Mouse (Mus musculus) urinary bladder, postnatal 10 days (tissue): ENCODE measurements around the gene Tmem50b.

ENCODE experiments used
- DNase-seq: peaks from one replicate; pipeline ENCODE4 v3.0.0; 2022; ENCODE audit warnings: low spot score

The Tmem50b gene

DNA sequence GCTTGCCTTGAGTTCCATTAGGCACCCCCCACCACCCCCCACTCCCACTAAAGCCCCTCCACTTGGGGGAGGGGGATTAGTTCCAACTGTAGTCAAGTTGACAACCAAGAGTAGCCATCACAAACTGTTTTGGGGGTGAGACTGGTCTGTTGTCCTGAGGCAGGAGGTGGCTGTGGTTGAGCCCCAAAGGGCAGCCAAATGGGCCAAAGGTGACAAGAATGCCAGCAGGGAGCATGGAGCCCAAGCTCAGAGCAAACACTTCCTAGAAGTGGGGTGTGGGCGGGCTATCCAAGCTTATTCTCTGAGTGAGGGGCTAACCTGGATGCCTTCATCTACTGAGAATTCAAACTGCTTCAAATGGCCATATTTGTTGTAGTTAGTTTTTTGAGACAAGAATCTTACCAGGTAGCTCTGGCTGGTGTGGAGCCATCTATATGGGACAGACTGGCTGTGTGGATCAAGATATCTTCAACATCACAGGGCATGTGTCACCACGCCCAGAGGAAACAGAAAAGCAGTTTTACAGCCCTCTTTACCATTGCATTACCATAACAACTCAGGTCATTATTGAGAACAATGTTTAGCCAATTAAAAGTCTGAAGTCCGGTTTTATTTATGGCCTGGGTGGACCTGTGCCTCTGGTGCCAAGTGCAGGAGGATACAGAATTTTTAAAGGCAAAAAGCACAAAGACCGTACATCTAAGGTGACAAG lies 32.9 kb downstream of the Tmem50b start:
- no peak for DNase-seq

DNA sequence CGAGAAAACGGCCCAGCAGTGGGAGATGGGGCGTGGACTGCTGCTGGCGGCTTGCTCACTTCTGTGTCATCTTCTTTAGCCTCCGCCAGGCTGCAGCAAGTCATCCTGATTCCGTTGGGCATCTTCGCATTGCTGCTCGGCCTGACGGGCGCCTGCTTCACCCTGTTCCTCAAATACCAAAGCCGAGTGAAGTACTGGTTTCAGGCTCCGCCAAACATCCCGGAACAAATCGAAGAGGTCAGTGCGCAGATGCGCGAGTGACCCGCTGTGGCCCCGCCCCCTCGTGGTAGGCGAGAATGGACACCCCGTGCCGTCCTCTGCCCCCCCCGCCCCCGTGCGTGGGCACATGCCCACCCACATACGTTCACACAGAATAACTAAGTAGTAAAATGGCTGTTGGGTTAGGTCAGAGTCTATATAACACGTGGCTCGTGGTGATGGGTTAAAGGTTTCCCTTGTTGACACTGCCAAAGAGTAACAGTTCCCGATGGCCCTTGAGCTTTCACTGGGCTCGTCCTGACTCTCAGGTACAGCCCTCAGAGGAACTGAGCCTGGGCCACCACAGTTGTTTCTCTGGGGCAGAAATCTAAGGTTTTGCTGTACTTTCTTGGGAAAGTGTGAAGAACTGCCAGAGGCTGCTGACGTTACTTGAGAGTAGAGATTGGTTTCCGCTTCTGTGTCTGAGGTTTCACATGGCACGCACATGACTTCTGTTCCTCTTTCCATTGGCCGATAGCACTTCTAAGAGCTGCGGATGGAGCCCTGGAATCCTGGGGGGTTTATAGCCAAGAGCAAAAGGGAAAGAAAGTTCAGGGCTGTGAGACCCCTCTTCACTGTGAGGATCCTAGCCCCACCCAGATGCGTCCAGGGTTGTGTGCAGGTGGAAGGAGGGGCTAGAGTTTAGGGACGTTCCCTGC lies 35.8 kb downstream of the Tmem50b start:
- DNase-seq = no peak

DNA sequence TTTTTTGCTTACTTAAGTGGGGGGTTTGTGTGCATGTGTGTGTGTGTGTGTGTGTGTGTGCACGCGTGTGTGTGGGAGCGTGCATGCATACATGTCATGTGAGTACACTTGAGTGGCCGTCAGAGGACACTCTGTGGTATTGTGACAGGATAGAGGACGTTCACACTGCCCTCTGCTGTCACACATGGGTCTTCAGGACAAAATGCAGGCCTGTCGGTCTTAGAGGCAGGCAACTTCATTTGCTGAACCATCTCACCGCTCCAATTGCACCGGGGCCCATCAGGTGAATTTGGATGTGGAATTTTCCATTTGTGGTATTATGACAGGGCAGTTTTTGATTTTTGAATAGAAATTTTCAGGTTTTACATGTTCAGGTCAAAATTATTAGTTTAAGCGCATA lies 36.5 kb downstream of the Tmem50b start:
- no peak for DNase-seq

DNA sequence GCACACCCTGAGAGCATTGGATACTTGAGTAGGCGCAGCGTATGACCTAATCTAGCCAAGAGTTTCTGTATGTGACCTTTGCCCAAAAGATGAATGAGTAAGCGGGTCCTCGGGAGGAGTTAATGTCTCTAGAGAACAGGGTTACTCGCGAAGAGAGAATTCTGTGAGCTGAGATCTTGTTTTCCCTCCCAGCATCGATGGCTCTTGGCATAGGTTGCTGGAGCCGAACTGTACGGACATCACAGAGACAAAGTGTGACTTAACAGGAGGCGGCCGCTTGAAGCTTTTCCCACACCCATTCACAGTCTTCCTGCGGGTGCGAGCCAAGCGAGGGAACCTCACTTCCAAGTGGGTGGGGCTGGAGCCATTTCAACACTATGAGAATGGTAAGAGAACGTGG lies 39.9 kb downstream of the Tmem50b start:
- DNase-seq = no peak

DNA sequence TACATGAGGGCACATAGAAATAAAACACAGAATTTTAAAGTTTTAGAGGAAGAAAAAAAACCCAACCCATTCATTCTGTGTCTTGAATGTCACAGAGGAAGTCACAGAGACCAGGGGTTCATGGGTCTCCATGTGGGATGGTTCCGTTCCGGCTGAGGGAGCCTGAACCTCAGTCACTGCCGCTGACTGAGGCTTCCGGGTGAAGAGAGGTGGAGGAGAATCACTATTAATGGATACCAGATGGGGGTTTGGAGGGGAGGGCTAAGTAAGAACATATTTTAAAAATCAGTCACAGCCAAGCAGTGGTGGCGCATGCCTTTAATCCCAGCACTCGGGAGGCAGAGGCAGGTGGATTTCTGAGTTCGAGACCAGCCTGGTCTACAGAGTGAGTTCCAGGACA lies 40.4 kb downstream of the Tmem50b start:
- no peak for DNase-seq

DNA sequence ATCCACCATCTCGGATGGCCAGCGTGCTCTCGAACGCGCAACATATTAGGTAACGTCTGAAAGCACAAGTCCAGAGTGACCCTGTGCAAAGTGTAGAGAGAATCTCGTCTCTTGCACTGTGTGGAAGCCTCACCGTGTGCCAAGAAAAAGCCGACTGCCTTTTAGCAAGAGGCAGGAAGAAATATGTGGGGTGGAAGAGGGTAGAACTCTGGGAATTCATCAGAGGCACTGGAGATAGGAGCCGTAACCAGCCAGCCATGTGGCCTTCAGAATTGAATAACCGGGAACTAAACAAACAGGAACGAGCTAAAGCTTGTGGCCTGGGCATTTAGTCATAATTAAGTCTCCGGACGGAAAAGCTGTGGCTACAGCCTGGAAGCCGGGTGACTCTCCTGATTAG lies 40.9 kb downstream of the Tmem50b start:
- no peak for DNase-seq

DNA sequence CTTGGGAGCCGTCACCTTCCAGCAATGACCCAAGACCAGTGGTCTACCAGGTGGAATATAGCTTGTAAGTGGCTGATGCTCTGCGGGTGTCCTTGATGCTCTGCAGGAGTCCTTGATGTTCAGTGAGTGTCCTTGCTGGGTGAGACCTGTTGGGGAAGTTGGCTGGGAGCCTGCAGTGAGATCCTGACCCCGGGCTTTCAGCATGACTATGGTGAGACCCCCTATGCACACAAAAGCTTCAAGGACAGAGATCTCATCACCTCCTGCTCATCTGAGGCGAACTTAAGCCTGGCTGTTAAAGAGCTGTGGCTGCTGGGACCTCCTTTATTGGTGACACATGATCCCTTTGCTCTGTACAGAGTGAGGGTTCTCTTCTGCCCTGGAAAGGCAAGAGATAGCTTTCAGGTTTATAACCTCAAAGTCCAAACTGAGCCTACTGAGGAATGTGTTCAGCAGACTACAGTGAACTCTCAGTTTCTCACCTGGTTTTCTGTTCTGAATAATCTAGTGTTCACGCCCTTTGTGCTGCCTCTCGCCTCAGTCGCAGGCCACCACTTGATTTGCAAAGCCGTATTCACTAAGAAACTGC lies 42.5 kb downstream of the Tmem50b start:
- no peak for DNase-seq

DNA sequence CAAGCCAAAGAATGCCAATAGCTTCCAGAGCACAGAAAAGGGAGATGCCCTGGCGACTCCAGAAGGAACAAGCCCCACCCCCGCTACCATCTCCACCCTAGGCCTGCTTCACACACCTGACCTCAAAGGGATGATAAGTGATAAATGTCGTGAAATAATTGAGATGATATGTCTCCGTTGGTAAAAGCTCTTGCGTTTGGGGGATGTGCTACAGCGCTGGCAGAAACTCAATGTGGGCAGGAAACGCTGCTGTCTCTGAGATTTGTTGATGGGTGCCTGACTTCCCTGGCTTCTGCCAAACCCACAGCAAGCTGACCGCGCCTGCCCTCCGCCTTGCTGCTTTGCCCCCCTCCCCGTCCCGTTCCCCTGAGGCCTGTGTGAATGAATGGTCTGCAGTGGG lies 44.0 kb downstream of the Tmem50b start:
- DNase-seq = no peak

DNA sequence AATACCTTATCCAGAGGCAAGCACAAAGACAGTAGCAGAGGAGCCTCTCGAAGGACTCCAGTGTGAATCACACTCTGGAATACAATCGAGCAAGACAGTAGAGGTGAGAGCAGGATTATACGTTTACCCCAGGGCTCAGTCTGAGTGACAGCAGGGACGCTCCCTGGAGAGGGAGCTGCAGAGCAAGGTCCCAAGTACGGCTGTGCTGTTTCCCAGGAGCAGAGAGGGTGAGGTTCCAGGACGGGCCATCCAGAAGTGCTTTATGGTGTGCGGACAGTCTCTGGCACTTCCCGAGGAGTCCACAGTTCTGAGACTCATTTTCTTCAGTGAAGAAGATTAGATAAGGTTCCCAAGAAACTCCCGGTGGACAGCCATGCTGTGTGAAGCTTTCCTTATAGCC lies 45.5 kb downstream of the Tmem50b start:
- DNase-seq = no peak

DNA sequence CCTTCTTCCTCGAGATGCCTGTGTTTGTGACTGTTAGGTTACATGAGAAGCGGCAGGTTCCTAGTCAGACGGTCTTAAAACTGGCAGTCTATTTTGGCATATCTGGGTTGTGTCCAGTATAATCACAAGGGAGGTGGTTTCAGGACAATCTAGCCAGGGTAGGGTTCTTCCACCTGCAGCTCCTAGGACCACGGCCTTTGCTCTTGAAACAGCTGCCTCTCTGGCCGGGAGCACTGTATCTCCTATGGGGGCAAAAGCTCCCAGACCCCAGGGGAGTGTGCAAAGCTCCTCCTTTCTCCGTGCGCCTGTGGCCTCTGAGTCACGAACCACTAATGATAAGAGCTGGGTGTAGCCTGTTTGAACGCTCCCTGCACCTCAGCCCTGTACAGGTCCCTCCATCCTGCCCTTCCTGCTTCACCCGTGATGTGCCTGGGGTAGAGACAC lies 46.5 kb downstream of the Tmem50b start:
- DNase-seq = no peak

DNA sequence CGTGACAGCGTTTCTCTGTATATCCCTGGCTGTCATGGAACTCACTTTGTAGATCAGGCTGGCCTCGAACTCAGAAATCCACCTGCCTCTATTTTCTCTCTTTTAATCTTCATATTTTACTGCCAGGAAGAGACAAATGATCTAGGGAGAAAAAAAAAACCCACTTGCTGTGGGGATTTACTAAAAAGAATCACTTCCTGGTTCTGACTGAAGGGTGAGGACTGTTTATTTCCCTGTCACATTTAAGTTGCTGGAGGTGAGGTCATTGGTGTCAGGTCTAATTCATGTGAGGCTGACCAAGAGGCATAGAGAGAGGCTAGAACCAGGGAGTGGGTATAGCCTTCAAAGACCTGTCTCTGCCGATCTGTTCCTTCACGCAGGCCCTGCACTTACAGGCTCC lies 48.0 kb downstream of the Tmem50b start:
- no peak for DNase-seq

DNA sequence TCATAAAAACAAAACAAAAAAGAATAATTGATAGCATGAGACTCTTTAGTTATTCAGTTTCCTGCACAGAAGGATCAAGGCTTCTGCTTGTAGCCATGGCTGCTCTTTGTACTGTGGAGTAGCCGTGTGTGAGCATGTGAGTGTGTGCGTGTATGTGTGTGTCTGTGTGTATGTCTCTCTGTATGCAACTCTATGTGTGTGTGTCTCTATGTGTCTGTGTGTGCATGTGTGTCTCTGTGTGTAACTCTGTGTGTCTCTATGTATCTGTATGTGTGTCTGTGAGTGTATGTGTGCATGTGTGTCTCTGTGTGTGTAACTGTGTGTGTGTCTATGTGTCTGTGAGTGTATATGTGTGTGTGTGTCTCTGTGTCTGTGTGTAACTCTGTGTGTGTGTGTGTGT lies 48.6 kb downstream of the Tmem50b start:
- DNase-seq = no peak

DNA sequence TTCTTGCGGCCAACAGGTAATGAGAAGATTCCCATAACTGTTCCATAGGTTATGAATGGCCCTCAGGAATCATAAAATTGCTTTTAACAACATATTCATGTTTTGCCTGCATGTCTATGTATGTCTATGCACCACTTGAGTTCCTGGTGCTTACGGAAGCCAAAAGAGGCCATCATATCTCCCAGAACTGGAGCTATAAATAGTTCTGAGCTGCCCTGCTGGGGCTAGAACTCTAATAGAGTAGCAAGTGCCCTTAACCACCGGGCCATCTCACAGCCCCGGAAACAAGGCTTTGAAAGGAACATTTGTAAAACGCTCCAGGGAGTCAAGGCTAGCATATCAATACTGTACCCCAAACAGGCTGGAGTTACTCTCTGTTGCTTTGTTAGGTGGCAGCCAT lies 49.0 kb downstream of the Tmem50b start:
- no peak for DNase-seq

DNA sequence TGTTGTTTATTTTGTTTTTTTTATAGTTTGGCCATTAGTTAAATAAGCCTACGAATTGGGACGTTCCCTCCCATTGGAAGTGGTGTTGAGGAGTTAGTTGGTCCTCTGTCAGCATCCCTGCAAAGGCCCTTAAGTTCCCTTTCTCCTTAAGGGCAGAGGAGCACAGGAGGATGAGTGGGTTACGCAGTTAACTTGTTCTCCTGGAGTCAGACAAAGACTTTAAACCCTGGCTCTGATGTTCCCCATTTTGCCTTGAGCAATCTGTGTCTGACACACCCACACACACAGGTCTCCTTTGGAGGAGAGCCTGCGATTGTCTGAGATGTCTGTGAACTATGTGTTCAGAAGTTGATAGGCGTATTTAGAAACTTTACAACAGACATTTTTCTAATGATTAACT lies 49.6 kb downstream of the Tmem50b start:
- no peak for DNase-seq

DNA sequence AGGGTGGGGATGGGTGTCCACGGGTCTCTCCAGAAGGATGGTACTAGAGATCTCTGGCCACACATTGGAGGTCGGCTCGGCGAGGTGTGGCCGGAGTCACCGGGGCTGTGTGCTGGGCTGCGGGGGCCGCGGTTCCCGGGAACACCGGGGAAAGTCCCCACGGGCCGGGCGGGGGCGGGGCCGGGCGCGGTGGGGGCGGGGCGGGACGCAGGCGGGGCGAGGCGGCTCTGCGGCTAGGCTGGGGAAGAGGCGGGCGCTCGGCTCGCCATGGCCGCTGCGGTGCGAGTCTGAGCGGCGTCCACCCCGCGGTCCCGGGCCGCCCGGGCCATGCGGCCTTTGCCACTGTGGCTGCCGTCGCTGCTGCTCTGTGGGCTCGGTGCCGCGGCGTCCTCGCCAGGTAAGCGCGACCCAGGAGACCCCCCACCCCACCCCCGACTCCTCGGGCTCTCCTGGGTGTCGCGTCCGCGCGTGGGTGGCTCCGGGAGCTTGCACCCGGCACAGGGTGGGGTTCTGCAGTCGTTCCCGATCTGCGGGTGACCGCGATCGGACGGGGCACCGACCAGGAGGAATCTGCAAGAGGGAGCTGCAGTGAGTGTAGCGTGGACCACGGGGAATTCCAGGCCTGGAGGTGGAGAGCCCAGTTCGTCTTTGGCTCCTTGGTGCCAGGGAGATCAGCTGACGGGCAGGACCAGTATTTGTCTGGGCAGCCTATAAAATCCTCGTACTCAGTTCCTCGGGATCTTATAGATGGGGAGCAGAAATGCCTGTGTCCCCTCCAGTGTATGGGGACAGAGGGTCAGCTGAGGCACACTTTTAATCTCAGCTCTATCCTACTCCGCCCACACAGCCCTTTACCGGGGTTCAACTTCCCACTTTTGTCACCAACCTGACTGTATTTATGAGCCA lies 50.5 kb downstream of the Tmem50b start, which contains the start of gene Ifngr2:
Gene Ifngr2 (plus strand): TSS at position 237 of the 906 bp plus-strand sequence.
- DNase-seq = no peak

DNA sequence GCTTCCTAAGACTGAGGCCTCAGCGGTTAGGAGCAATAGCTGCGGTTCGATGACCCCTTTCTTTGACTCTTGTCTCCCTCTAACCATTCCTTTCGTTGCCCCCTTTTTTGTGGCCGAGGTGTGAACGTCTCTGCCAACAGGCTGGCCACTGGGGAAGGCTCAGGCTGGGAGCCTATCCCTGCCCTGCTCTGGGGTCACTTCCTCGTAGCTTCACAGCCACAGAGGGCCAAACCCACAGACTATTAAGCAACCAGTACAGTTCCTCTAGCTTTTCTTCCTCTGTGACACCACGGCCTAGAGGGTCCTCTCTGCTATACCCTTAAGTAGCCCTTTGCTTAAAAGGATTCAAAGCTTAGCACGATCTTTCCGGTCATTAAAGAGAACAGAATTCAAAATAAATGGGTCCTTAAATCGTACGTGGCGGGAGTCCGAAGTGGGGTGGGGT lies 51.2 kb downstream of the Tmem50b start:
- no peak for DNase-seq

DNA sequence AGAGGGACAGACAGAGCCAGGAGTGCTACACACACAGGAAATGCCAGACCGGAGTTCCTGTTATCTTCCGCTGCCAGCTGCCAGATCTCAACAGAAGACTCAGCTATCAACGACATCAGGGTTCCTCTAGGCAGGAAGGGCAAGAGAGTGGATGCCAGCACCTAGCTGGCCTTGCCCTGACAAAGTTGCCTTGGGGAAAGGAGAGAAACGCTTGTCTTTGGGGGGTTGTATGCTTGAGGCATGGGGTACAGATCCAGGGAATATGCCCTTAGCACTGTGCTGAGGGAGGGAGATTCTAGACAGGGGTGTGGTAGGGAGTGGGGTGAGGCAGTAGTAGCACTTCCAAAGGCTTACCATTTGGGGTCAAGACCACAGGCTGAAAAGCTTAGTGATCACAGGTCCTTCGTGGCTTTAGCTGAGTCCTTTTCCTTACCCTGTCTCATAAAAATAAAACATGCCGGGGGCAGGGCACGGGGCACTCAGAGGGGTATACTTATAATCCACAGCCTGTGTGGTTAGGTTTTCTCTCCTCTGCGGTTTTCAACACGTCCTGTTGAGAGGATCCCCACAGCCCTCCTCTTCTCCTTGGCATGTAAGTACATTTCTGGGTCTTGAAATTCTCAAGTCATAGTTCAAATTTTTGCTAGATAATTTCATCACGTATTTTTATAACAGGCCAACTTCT lies 51.9 kb downstream of the Tmem50b start:
- no peak for DNase-seq

DNA sequence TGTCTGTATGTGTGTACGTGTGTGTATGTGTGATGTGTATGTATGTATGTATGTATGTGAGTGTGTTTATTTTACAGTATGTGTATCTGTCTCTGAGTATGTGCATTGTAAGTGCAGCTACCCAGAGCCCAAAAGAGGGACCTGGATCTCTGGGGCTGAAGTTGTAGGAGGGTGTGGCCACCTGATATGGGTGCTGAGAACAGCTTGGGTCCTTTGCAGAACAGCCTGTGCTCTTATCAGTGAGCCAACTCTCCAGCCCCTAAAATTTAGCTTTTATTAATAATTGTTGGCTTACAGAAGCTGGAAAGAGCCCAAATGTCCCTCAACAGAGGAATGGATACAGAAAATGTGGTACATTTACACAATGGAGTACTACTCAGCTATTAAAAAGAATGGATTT lies 54.0 kb downstream of the Tmem50b start:
- DNase-seq = no peak

DNA sequence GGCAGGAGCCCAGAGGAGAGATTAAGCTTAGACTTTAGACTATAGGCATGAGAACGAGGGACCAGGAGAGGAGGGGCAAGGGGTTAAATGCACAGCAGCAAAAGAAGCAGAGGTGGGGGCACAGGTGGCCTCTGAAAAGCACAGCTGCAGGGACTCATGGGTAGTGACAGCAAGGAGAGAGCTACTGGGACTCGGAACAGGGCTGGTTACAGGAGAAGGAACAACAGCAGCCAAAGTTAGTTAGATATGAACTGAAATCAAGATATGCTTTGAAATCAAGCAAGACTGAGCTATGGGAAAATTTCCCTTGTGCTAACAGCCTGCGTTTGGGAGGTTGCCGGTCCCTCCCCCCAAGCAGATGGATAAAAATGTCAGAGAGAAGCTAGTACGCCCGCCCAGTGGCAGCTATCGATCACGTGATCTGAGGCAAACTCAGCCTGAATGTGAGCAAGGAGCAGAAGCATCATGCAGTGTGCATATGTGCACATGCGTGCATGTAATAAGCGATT lies 56.0 kb downstream of the Tmem50b start:
- DNase-seq = no peak

DNA sequence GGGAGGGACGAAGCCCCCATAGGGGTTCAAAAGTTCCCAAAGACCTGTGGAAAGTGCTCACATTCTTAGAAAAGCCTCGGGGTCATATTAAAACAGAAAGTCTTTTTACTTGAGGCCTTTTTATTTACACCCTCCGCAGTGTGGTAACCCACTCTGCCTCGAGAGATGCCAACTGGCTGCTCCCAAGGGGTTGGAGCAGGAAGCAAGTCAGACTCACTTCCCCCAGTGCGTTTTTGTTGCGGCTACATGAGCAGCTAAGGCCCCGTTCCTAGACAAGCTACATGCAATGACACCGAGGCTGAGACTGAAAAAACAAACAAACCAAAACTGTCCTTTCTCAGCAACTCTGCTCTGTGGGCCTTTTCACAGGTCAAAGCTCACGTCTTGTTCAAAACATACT lies 59.1 kb downstream of the Tmem50b start:
- no peak for DNase-seq

DNA sequence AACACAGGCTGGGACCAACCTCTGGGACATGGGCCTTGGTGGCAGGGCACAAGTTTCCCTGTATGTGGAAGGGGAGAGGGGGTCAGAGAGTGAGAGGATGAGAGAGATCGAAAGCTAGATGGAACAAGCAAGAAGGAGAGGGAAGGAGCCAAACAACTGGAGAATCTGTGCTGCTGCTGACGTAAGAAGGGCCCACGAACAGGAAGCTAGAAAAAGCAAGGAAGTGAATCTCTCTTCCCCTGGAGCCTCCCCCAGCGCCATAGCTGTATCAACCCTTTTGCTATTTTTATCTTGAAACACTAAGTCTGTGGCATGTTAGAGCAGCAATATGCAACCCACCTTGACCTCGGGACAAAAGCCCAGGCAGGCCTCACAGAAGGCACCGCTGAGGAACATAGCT lies 59.5 kb downstream of the Tmem50b start:
- no peak for DNase-seq
